Mouse (Mus musculus) yolk sac, embryonic 10.5 days (tissue): ENCODE data around the gene Olfr574.

Source experiments
- DNase-seq: peaks from one replicate; pipeline ENCODE4 v3.0.0-alpha.2; 2017; ENCODE audit warnings: low spot score

The Olfr574 gene

GRCm38 (mm10) chr7:102948167-102948566 is at the start of gene Olfr574:
Olfr574 (plus strand) TSS chr7:102948467.
- DNase-seq = no peak

GRCm38 (mm10) chr7:102915261-102915660 is 33.0 kb upstream of the Olfr574 start:
- no peak for DNase-seq

DNA sequence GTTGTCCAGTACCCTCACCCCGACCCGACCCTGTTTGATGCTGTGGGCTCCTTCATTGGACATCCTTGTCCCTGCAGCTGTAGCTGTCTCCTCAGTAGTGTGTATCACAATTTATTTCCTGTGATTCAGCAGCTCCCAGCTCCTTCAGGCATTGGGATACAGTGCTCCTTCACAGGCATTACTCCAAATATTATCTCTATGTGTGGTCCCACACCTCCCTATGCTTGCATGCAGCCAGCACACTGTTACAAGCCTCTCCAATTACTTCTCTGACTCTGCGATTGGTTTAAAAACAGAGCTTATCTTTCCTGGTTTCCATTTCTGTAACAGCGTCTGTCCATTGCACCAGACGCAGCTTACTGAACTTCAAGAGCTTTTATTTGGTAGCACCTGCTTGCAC is 31.9 kb upstream of the Olfr574 start:
- DNase-seq = no peak

DNA sequence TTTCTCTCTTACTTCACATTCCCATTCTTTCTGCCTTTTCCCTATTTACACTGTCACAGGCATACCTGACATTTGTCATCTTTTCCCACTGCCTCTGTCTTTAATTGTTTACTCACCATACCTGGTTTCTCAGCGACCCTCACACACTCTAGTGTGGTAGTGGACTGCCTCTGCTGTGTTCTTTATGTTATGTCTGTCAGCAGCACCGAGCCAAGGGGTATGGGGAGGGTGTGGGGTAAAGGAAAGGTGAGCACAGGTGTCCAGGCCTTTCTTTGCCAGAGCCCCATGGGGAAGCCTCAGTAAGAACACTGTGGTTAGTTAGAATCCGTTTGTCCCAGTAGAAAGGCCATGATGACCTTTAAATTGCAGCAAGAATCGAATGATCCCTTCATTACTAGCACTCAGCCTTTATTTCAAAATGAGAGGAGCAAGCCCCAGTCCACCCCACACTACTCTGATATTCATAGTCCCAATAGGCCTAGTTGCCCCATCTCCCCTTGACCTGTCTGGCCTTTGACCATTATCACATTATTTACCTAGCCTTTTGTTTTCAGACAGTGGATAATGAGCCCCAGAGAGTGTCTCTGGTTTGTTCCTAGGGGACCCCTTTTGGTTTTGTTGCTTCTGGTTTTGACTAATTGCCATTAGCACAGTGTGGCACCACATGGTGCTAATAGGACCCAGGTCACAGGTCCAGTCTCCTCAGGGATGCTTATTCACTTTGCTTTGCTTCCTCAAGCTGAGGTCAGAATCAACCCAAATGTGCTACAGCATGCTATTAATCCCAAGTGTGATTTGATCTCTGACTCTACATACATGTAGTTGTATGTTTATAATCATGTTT is 31.0 kb upstream of the Olfr574 start, which contains the start of gene Olfr571:
Olfr571 (minus strand) TSS at position 505 of the 844 bp plus-strand sequence.
- no peak for DNase-seq

DNA sequence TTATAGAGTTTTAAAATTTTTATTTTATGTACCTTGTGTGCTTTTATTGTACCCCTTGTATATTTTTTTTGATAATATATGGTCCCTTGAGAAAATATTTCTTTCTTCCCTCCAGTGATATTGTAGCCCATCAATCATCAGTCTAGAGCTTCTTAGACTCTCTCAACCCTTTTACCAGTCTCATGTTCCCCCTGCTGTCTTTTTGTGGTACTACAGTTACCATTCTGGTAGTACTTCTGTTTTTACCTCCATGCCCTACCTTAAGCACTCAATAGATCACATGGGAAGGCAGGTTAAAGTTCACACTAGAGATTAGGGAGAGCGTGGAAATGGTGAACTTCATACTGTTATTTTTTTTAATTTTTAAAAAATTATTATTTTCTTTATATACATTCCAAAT is 28.6 kb upstream of the Olfr574 start:
- DNase-seq = peak; percentile 36

GRCm38 (mm10) chr7:102924109-102924508 is 24.2 kb upstream of the Olfr574 start, which contains the start of gene Olfr572:
Olfr572 (plus strand) TSS chr7:102924409.
- DNase-seq = no peak

- DNase-seq = no peak
These were observed 21.2 kb upstream of the Olfr574 start for GRCm38 (mm10) chr7:102927105-102927504.

- DNase-seq = no peak
These were observed 5.8 kb upstream of the Olfr574 start, which contains the start of gene Olfr573-ps1 for GRCm38 (mm10) chr7:102942475-102942874. Olfr573-ps1 (minus strand) TSS chr7:102942575.

GRCm38 (mm10) chr7:102943417-102943816 is 4.8 kb upstream of the Olfr574 start:
- DNase-seq = no peak

DNA sequence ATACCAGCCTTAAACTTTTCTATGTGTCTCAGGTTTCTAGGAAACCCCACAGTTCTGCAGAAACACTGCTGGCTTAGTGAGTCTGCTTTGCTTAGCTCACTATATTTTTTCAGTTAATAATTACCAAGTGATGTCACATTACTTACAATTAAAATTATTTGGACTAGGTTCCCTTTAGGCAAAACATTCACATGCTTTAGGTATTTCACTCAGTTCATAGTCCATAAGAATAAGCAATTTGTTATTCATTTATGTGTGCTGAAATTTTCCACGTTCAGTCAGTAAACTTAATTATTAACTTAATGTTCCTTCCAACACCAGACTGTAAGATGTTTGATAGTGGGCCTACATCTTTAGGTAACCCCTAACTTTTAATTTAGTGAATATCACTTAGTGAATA is 2.5 kb downstream of the Olfr574 start:
- DNase-seq = no peak

- no peak for DNase-seq
These were observed 9.9 kb downstream of the Olfr574 start for GRCm38 (mm10) chr7:102958137-102958536.

DNA sequence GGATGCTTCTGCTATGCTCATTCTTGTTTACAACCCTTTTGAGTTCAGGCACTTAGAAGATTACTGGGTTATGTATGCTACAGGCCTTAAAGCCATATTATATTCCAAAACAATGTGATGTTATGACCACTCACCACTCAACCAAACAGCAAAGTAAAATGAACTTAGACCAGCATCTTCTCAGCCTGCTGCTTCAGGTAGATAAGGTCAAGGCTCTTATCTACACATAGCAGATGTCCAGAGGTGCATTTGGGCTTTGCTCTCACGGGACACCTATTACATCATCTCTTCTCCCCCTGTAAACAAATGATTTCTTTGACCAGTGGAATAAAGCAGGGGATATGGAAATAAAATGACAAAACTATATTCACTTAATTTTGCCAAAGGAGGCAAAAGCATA is 10.3 kb downstream of the Olfr574 start, which contains the start of gene Olfr575:
Olfr575 (minus strand) TSS at position 183 of the 400 bp plus-strand sequence.
- no peak for DNase-seq

- no peak for DNase-seq
These were observed 14.1 kb downstream of the Olfr574 start, which contains the start of gene Olfr576 for GRCm38 (mm10) chr7:102962360-102962759. Olfr576 (plus strand) TSS chr7:102962660.

GRCm38 (mm10) chr7:102974399-102974798 is 26.1 kb downstream of the Olfr574 start:
- DNase-seq = no peak

- DNase-seq = no peak
These were observed 27.6 kb downstream of the Olfr574 start, which contains the start of gene Olfr577 for GRCm38 (mm10) chr7:102975843-102976242. Olfr577 (minus strand) TSS chr7:102975943.

DNA sequence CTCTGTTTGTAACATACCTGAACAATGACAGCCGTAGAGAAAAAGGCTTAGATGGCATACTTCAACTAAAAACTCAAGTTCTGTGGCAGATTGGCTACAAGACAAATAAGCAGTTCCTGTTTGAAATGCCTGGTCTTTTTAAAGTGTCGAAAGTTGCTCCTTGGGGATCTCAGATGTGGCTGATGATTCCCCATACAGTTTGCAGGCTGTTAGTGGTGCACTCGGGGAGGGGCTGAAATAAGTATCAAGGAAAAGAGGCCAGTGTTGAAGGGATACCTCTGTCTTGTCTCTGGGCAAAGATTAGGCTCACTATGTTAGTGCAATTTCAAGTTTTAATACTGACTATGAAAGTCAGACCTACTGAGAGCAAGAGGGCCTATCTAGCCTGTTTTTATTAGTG is 41.0 kb downstream of the Olfr574 start, which contains the start of gene Olfr578:
Olfr578 (minus strand) TSS at position 101 of the 400 bp plus-strand sequence.
- no peak for DNase-seq
